Mouse (Mus musculus) lung, embryonic 15.5 days (tissue): ENCODE results near the gene Zbtb21. TPM values are rescaled to one million over a fixed set of nuclear protein-coding genes. Genes with fewer than 3 reads are reported as not detected.
"Not testable (repeated sequence)": the region's sequence is repeated elsewhere in the genome, so short reads cannot be mapped to it uniquely, and the experiment has no call there.

Experiments used
- ATAC-seq: fragments of 200-750 bp; cut with Nextera tagmentation; 2 replicates; pipeline ENCODE4 v1.8.0; 2017; ENCODE audit warnings: moderate number of reproducible peaks, borderline replicate concordance; ENCODE audit not compliant: low FRiP score, low TSS enrichment; ENCODE audit errors: extremely low read depth
- H3K27ac ChIP-seq: fragments of 300-500 bp; sonication (generic); 2 replicates; pipeline ENCODE4 v1.5.1; 2015; ENCODE audit warnings: moderate library complexity, mild to moderate bottlenecking, inconsistent platforms
- H3K27me3 ChIP-seq: fragments of 300-500 bp; sonication (generic); 2 replicates; pipeline ENCODE4 v1.6.1; 2015; ENCODE audit warnings: inconsistent platforms
- H3K36me3 ChIP-seq: fragments of 300-500 bp; sonication (generic); 2 replicates; pipeline ENCODE4 v1.6.1; 2015; ENCODE audit warnings: inconsistent platforms
- H3K4me1 ChIP-seq: fragments of 300-500 bp; sonication (generic); 2 replicates; pipeline ENCODE4 v1.6.1; 2015; ENCODE audit warnings: inconsistent platforms
- H3K4me2 ChIP-seq: fragments of 300-500 bp; sonication (generic); 2 replicates; pipeline ENCODE4 v1.6.1; 2015; ENCODE audit warnings: inconsistent platforms, mild to moderate bottlenecking, moderate library complexity
- H3K4me3 ChIP-seq: fragments of 300-500 bp; sonication (generic); 2 replicates; pipeline ENCODE4 v1.5.1; 2015; ENCODE audit warnings: mild to moderate bottlenecking, inconsistent platforms
- H3K9ac ChIP-seq: fragments of 300-500 bp; sonication (generic); 2 replicates; pipeline ENCODE4 v1.6.1; 2015; ENCODE audit warnings: inconsistent platforms
- H3K9me3 ChIP-seq: fragments of 300-500 bp; sonication (generic); 2 replicates; pipeline ENCODE4 v1.6.1; 2016; ENCODE audit warnings: inconsistent platforms
- WGBS: fragments of 180-500 bp; shearing (Covaris S2); methylation state at CpG from one replicate; pipeline ENCODE4 v1.1.7; 2015; 5-methylcytosine and 5-hydroxymethylcytosine counted together
- polyA plus RNA-seq: library from polyadenylated mRNA; unstranded; fragments of >200 nt; fragmentation: Nextera tagmentation; extraction: Ambion mirVana; gene quantifications from 2 replicates; pipeline ENCODE4 v1.2.1, GENCODE M21; 2015

Zbtb21 gene
- 11.0 and 11.2 TPM in 2 replicates for polyA plus RNA-seq

GRCm38 (mm10) chr16:97962151-97962948 lies at the start of gene Zbtb21, which contains the start of gene C2cd2:
TSS of gene Zbtb21 (minus strand) at chr16:97962622.
TSS of gene C2cd2 (minus strand) at chr16:97962598.
- H3K9ac ChIP-seq, result peak within 1 kb of the TSS; percentile 92
- peak within 1 kb of the TSS; percentile 91 for H3K4me3 ChIP-seq
- H3K27ac ChIP-seq, result peak within 1 kb of the TSS; percentile 96
- H3K27me3 ChIP-seq, result no peaks in the 10 kb centered on the region
- WGBS, result under 1% methylated on average over 78 of the region's 78 CpGs
- no peaks in the 10 kb centered on the region for H3K36me3 ChIP-seq
- H3K4me2 ChIP-seq, result peak within 1 kb of the TSS; percentile 84
- peak; percentile 99 for ATAC-seq
- no peaks in the 10 kb centered on the region for H3K9me3 ChIP-seq
- peaks cover 11% of the 10 kb centered on the region; the same call in 1 of the 2 replicates for H3K4me1 ChIP-seq

- not testable (repeated sequence) for H3K9me3 ChIP-seq, H3K27me3 ChIP-seq, H3K36me3 ChIP-seq
- peak overlapping the region; percentile 52 for H3K4me3 ChIP-seq
- peak overlapping the region; percentile 72 for H3K4me2 ChIP-seq
- peaks cover 11% of the 10 kb centered on the region for H3K4me1 ChIP-seq
- WGBS, result under 1% methylated on average over 8 of the region's 8 CpGs
- ATAC-seq, result peak; percentile 48; the same call in 1 of the 2 replicates
- H3K27ac ChIP-seq, result peak overlapping the region; percentile 87
- H3K9ac ChIP-seq, result peak overlapping the region; percentile 27; the same call in 1 of the 2 replicates
Measured at GRCm38 (mm10) chr16:97997383-97997731, 34.9 kb upstream of the Zbtb21 start.

- H3K27ac ChIP-seq, result peak within 1 kb of the TSS; percentile 87
- peak within 1 kb of the TSS; percentile 41 for H3K9ac ChIP-seq
- H3K9me3 ChIP-seq, result no peaks in the 10 kb centered on the region; the same call in 1 of the 2 replicates
- no peaks in the 10 kb centered on the region for H3K27me3 ChIP-seq
- peak within 1 kb of the TSS; percentile 72 for H3K4me2 ChIP-seq
- peaks cover 11% of the 10 kb centered on the region for H3K4me1 ChIP-seq
- 3% methylated on average over 22 of the region's 22 CpGs for WGBS
- ATAC-seq, result peak; percentile 99
- H3K36me3 ChIP-seq, result no peaks in the 10 kb centered on the region
- peak within 1 kb of the TSS; percentile 52 for H3K4me3 ChIP-seq
Measured at GRCm38 (mm10) chr16:97996616-97997382, 34.4 kb upstream of the Zbtb21 start, which contains the start of gene B230307C23Rik. TSS of gene B230307C23Rik (plus strand) at chr16:97997315.

DNA sequence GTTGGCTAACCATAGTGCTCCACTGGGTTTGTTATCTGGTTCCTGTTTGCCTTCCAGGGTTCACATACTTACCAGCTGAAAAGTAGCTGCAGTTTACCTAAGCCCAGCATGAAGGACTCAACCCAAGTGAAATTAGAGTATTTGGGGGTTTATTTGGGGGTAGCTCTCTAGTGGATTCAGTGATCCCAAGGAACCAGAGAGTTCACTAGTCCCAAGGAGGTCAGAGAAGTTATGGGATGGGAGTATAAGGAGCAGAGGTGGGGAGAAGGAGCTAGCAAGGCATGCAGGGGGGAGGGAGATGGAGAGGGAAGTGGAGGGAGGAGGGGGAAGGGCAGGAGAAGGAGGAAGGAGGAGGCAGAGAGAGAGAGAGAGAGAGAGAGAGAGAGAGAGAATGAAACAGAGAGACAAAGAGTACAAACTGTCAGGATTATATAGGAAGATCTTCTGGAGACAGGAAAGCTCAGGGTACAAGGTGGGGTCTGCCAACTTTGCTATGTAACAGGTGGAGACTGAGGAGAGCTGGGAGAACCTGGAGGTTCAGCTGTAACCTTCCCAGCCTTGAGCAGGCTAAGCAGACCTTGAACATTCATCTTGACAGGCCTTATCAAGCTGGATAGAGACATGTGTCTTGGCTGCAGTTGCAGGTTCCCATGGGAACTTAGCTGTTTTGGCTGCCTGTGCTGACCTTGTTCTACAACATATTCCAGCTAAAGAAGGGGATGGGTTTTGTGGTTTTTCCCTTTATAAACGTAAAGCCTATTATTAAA lies 33.6 kb upstream of the Zbtb21 start:
- Histone ChIP-seq H3K27ac (peak overlapping the region; percentile 87), H3K4me3 (peak overlapping the region; percentile 52), H3K9me3 (no peaks in the 10 kb centered on the region), H3K4me1 (peaks cover 11% of the 10 kb centered on the region), H3K27me3 (no peaks in the 10 kb centered on the region), H3K36me3 (no peaks in the 10 kb centered on the region), H3K9ac (no peak overlapping the region), H3K4me2 (peak overlapping the region; percentile 72)
- no peak for ATAC-seq
- WGBS, result 22% methylated on average over 1 of the region's 1 CpGs

DNA sequence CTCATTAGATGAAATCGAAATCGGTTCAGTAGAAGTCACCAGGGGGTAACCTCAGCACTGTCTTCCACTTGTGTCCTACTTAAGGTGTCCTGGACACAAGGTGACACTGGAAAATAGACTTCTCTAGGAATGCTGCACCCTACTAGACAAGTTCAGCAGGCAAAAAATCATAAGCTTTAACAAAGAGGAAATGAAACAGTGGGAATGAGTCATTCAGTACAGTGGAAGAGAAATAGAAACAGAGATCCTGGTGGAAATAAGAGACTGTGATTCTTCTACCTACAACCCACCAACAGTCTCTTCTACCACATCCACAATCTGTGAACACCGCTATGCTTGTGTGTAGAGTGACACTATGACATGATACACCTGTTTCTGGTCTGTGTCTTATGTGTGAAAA lies 30.1 kb upstream of the Zbtb21 start:
- not testable (repeated sequence) for H3K27ac ChIP-seq, H3K36me3 ChIP-seq, H3K27me3 ChIP-seq, ATAC-seq, H3K9me3 ChIP-seq, H3K4me3 ChIP-seq, H3K4me1 ChIP-seq, H3K9ac ChIP-seq, H3K4me2 ChIP-seq
- 78% methylated on average over 3 of the region's 3 CpGs for WGBS

- Histone ChIP-seq H3K9ac (no peak overlapping the region), H3K27ac (no peak overlapping the region), H3K4me3 (no peak overlapping the region), H3K9me3 (no peaks in the 10 kb centered on the region), H3K27me3 (no peaks in the 10 kb centered on the region), H3K4me1 (peaks cover 6% of the 10 kb centered on the region; the same call in 1 of the 2 replicates), H3K4me2 (no peak overlapping the region), H3K36me3 (no peaks in the 10 kb centered on the region)
- 75% methylated on average over 2 of the region's 2 CpGs for WGBS
- ATAC-seq, result no peak
Measured at GRCm38 (mm10) chr16:97991517-97991916, 29.1 kb upstream of the Zbtb21 start.

- Histone ChIP-seq H3K4me2 (no peak overlapping the region), H3K9me3 (no peaks in the 10 kb centered on the region), H3K4me1 (no peaks in the 10 kb centered on the region), H3K27ac (no peak overlapping the region), H3K36me3 (no peaks in the 10 kb centered on the region), H3K27me3 (no peaks in the 10 kb centered on the region), H3K9ac (no peak overlapping the region), H3K4me3 (no peak overlapping the region)
- 87% methylated on average over 5 of the region's 5 CpGs for WGBS
- no peak for ATAC-seq
Measured at GRCm38 (mm10) chr16:97984589-97984988, 22.2 kb upstream of the Zbtb21 start.

- no peak for ATAC-seq
- Histone ChIP-seq H3K4me2 (no peak overlapping the region), H3K9me3 (no peaks in the 10 kb centered on the region), H3K9ac (no peak overlapping the region), H3K36me3 (no peaks in the 10 kb centered on the region), H3K4me3 (no peak overlapping the region), H3K27me3 (no peaks in the 10 kb centered on the region), H3K27ac (no peak overlapping the region), H3K4me1 (no peaks in the 10 kb centered on the region)
- WGBS, result 76% methylated on average over 1 of the region's 1 CpGs
Measured at GRCm38 (mm10) chr16:97981362-97981761, 18.9 kb upstream of the Zbtb21 start.

DNA sequence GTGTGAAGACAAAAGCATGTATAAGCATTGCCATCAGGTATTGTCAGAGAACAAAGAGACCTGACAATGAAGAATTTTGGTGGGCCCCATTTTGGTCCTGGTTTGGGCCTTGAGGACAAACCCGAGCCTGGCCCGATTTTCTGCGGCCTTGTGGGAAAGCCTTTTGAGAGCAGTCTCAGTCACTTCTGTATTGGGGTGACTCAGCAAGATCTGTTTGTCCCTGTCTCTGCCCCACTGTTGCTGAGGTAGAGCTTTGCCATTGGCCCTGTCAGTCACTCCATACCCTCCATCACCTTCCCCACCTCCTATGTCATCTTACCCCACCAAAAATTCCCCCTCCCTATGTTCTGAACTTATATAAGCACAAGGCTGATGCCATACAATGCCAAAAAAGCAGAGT lies 15.3 kb upstream of the Zbtb21 start:
- H3K9me3 ChIP-seq, result no peaks in the 10 kb centered on the region
- H3K4me2 ChIP-seq, result no peak overlapping the region
- H3K4me3 ChIP-seq, result no peak overlapping the region
- H3K4me1 ChIP-seq, result no peaks in the 10 kb centered on the region
- H3K27me3 ChIP-seq, result no peaks in the 10 kb centered on the region
- WGBS, result 85% methylated on average over 3 of the region's 3 CpGs
- no peak overlapping the region for H3K9ac ChIP-seq
- ATAC-seq, result no peak
- H3K27ac ChIP-seq, result no peak overlapping the region
- H3K36me3 ChIP-seq, result no peaks in the 10 kb centered on the region

DNA sequence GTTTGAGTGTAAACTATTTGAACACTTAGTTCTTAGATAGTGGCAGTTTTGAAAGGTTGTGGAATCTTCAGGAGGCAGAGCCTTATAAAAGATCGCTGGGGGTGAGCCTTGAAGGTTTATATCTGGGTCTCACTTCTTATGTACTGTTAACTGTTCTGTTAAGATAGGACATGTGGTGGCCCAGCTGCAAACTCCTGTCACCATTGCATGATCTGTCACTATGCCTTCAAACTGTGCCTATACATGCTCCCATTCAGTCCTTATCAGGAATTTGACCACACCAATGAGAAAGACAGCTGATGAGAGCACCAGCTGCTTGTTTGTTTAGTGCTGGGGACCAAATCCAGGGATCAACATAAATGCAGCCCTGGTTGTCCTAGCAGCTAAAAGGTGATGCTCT lies 14.9 kb upstream of the Zbtb21 start:
- Histone ChIP-seq H3K9me3 (no peaks in the 10 kb centered on the region), H3K9ac (no peak overlapping the region), H3K4me2 (no peak overlapping the region), H3K4me1 (no peaks in the 10 kb centered on the region), H3K4me3 (no peak overlapping the region), H3K27ac (no peak overlapping the region), H3K27me3 (no peaks in the 10 kb centered on the region), H3K36me3 (no peaks in the 10 kb centered on the region)
- 77% methylated on average over 1 of the region's 1 CpGs for WGBS
- ATAC-seq, result no peak

- Histone ChIP-seq H3K36me3 (no peaks in the 10 kb centered on the region), H3K4me3 (no peak overlapping the region), H3K27me3 (no peaks in the 10 kb centered on the region), H3K9me3 (no peaks in the 10 kb centered on the region), H3K4me1 (peaks cover 11% of the 10 kb centered on the region; the same call in 1 of the 2 replicates), H3K27ac (no peak overlapping the region), H3K9ac (no peak overlapping the region), H3K4me2 (no peak overlapping the region)
- WGBS, result 79% methylated on average over 3 of the region's 3 CpGs
- ATAC-seq, result no peak
Measured at GRCm38 (mm10) chr16:97963956-97964540, 1.6 kb upstream of the Zbtb21 start.
